Mouse (Mus musculus): ENCODE data around the gene Sned1. TPM values are rescaled to one million over a fixed set of nuclear protein-coding genes. Genes with fewer than 3 reads are reported as not detected.
"Not testable (repeated sequence)": the region's sequence is repeated elsewhere in the genome, so short reads cannot be mapped to it uniquely, and the experiment has no call there.

Sned1 gene
- not detected in 2 replicates for total RNA-seq (2014; fragmentation: Nextera tagmentation)
- 0.06 and 0.22 TPM in 2 replicates for total RNA-seq (2017)
- polyA plus RNA-seq (2012) = not detected in 2 replicates

DNA sequence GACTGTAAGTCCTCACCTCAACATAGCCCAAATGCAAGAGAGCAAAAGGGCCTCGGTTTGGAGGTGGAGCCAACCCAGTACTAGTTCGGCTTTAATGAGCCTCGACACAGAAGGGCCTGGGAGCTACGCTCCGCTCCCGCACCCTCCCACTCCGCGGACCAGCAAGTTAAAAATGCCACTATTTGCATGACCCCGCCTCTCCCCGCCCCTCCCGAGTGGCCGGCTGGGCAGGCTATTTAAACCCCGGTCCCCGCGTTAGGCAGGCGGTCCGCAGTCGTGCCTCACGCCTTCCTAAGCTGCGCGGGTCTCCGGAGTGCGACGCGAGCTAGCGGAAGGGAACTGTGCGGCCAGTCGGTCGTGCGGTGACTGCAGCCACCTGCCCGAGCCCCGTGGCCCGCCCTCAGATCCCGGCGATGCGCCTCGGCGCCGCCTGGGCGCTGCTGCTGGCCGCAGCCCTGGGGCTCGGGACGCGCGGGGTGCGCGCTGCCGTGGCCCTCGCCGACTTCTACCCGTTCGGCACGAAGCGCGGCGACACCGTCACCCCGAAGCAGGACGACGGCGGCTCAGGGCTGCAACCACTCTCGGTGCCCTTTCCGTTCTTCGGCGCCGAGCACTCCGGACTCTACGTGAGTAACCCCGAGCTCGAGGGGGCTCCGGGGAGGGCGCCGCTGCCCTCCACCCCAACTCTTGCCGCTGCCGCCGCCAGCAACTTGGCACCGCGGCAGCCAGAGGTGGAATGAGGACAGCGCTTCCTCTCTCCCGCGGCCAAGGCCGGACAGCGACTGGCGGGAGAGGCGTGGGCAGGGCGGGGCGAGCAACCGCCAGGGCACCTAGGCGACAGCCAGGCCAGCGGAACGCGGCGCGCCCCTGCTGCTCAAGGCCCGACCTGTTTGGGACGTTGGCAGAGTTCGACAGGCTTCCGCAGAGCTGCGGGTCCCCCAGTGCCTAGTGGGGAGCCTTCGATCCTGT lies at the start of gene Sned1:
TSS of gene Sned1 (plus strand) at position 266 of the 969 bp plus-strand sequence.
- peaks cover 3% of the 10 kb centered on the region; the same call in 1 of the 2 replicates for H3K27me3 ChIP-seq (ENCODE audit: insufficient read depth, low read length)
- TF ChIP-seq CTCF (IDR thresholded peaks at IDR 0.05; ENCODE audit: low read depth, low read length) (no peak), POLR2AphosphoS5 (IDR thresholded peaks at IDR 0.05; ENCODE audit: insufficient replicate concordance, low read depth, low read length) (no peak), TAL1 (conservative IDR thresholded peaks at IDR 0.05; ENCODE audit: low read depth, low read length) (no peak), GATA1 (IDR thresholded peaks at IDR 0.05; ENCODE audit: borderline replicate concordance, low read length) (no peak), GATA2 (IDR thresholded peaks at IDR 0.05; ENCODE audit: borderline replicate concordance, low read depth, low read length) (no peak)
- H3K4me3 ChIP-seq (ENCODE audit: low read depth, low read length) = no peak within 1 kb of the TSS
- no peak for ATAC-seq (ENCODE audit: extremely low read depth, insufficient number of reproducible peaks, low FRiP score, poor library complexity, severe bottlenecking)
- H3K4me1 ChIP-seq (ENCODE audit: insufficient read depth, low read depth, low read length) = no peaks in the 10 kb centered on the region
- H3K9me3 ChIP-seq (replicated peaks) = peaks cover 5% of the 10 kb centered on the region; the same call in 1 of the 2 replicates
- no peaks in the 10 kb centered on the region for H3K36me3 ChIP-seq (replicated peaks)
- DNase-seq (ENCODE audit: low spot score) = no peak

DNA sequence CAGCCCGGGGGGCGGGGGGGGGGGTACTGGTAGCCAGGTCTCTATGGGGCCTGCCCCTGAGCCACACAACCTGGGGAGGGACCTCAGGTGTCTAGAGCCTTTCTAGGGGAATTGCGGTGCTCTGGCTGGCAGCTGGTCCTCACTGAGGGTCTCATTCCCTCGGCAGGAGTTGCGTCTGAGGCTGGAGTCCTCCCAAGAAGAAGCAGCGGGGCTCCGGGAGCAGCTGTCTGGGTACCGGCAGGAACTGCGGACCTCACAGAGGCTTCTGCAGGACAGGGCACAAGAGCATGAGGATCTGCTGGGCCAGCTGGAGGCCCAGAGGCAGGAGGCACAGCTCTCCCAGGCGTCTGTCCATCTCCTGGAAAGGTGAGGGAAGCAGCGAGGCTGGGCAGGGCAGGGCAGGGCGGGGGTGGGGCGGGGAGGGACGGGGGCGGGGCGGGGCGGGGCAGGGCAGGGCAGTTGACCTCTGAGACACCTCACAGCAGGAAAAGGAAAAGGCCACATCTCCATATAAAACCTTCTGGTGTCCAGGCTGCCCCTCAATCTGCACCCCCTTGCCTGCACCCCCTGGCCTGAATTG lies 44.8 kb upstream of the Sned1 start:
- TF ChIP-seq GATA2 (IDR thresholded peaks at IDR 0.05; ENCODE audit: borderline replicate concordance, low read depth, low read length) = no peak
- DNase-seq (ENCODE audit: low spot score) (no peak), ATAC-seq (ENCODE audit: extremely low read depth, insufficient number of reproducible peaks, low FRiP score, poor library complexity, severe bottlenecking) (no peak)
- no peaks in the 10 kb centered on the region for H3K4me1 ChIP-seq (ENCODE audit: insufficient read depth, low read depth, low read length)
- no peak overlapping the region for H3K4me3 ChIP-seq (ENCODE audit: low read depth, low read length)
- peaks cover 10% of the 10 kb centered on the region; the same call in 1 of the 2 replicates for H3K27me3 ChIP-seq (ENCODE audit: insufficient read depth, low read length)
- no peaks in the 10 kb centered on the region for H3K9me3 ChIP-seq (replicated peaks)
- H3K36me3 ChIP-seq (replicated peaks) = no peaks in the 10 kb centered on the region

DNA sequence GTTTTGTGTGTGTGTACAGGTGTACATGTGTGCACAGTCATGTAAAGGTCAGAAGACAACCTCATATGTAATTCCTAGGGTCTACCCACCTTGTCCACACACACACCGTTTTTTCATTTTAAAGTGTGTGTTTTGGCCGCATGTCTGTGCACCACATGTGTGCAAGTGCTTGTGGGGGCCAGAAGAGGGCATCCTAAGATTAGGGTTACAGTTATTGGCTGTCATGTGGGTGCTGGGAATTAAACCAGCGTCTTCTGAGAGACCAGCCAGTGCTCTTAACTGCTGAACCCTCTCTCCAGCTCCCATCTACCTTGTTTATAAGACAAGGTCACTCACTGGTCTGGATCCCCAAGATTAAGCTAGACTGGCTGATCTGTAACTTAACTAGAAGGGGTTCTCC lies 40.7 kb upstream of the Sned1 start:
- peaks cover 12% of the 10 kb centered on the region; the same call in 1 of the 2 replicates for H3K27me3 ChIP-seq (ENCODE audit: insufficient read depth, low read length)
- no peak overlapping the region for H3K4me3 ChIP-seq (ENCODE audit: low read depth, low read length)
- ATAC-seq (ENCODE audit: extremely low read depth, insufficient number of reproducible peaks, low FRiP score, poor library complexity, severe bottlenecking) (no peak), DNase-seq (ENCODE audit: low spot score) (no peak)
- H3K4me1 ChIP-seq (ENCODE audit: insufficient read depth, low read depth, low read length) = no peaks in the 10 kb centered on the region
- no peaks in the 10 kb centered on the region for H3K9me3 ChIP-seq (replicated peaks)
- no peaks in the 10 kb centered on the region for H3K36me3 ChIP-seq (replicated peaks)
- TF ChIP-seq GATA1 (IDR thresholded peaks at IDR 0.05; ENCODE audit: borderline replicate concordance, low read length) (no peak), GATA2 (IDR thresholded peaks at IDR 0.05; ENCODE audit: borderline replicate concordance, low read depth, low read length) (no peak), POLR2AphosphoS5 (IDR thresholded peaks at IDR 0.05; ENCODE audit: insufficient replicate concordance, low read depth, low read length) (no peak), CTCF (IDR thresholded peaks at IDR 0.05; ENCODE audit: low read depth, low read length) (no peak), TAL1 (conservative IDR thresholded peaks at IDR 0.05; ENCODE audit: low read depth, low read length) (no peak)

DNA sequence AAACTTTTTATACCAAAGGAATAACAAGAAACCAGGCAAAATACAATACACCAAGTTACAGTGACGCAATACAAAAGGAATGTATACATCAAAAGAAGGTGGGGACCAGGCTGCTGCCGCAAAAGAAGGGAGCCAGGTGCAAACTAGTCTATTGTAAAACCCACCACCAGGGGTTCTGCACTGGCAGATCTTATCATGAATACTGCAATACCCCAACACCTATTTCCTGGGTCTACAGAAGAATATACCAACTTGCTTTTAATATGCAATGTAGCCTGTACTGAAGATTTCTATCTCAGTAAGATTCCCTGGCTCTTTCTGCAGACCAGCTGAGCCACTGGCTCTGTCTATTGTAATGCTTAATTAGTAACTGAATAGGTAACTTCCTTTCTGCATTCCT lies 38.2 kb upstream of the Sned1 start:
- peaks cover 12% of the 10 kb centered on the region; the same call in 1 of the 2 replicates for H3K27me3 ChIP-seq (ENCODE audit: insufficient read depth, low read length)

DNA sequence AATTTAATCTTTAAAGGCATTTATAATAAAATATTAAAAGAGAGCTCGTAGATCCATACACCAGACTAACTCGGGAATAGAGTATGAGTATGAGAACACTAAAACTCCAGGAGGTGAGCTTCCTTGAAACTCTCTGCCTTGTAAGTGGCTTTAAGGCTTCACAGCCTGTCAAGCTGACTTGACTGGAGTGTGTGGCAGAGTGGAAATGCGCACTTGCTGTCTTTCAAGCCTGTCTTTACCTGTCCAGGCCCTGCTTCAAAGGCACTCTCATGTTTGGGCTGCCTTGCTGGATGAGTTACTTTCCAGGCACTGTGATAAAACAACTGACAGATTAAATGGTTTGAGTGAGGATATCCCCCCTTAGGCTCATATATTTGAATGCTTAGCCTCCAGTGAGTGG lies 37.7 kb upstream of the Sned1 start:
- Histone ChIP-seq H3K4me3 (ENCODE audit: low read depth, low read length) (no peak overlapping the region), H3K36me3 (replicated peaks) (no peaks in the 10 kb centered on the region), H3K9me3 (replicated peaks) (no peaks in the 10 kb centered on the region), H3K27me3 (ENCODE audit: insufficient read depth, low read length) (peaks cover 12% of the 10 kb centered on the region; the same call in 1 of the 2 replicates), H3K4me1 (ENCODE audit: insufficient read depth, low read depth, low read length) (no peaks in the 10 kb centered on the region)
- no peak for ATAC-seq (ENCODE audit: extremely low read depth, insufficient number of reproducible peaks, low FRiP score, poor library complexity, severe bottlenecking)
- DNase-seq (ENCODE audit: low spot score) = no peak
- TF ChIP-seq POLR2AphosphoS5 (IDR thresholded peaks at IDR 0.05; ENCODE audit: insufficient replicate concordance, low read depth, low read length) (no peak), CTCF (IDR thresholded peaks at IDR 0.05; ENCODE audit: low read depth, low read length) (no peak), TAL1 (conservative IDR thresholded peaks at IDR 0.05; ENCODE audit: low read depth, low read length) (no peak), GATA2 (IDR thresholded peaks at IDR 0.05; ENCODE audit: borderline replicate concordance, low read depth, low read length) (no peak), GATA1 (IDR thresholded peaks at IDR 0.05; ENCODE audit: borderline replicate concordance, low read length) (no peak)

More for the DNA sequence above, 38.2 kb upstream of the Sned1 start:
- H3K36me3 ChIP-seq (replicated peaks); ATAC-seq (ENCODE audit: extremely low read depth, insufficient number of reproducible peaks, low FRiP score, poor library complexity, severe bottlenecking); H3K9me3 ChIP-seq (replicated peaks); H3K4me3 ChIP-seq (ENCODE audit: low read depth, low read length); H3K4me1 ChIP-seq (ENCODE audit: insufficient read depth, low read depth, low read length); DNase-seq (ENCODE audit: low spot score): not testable (repeated sequence)

DNA sequence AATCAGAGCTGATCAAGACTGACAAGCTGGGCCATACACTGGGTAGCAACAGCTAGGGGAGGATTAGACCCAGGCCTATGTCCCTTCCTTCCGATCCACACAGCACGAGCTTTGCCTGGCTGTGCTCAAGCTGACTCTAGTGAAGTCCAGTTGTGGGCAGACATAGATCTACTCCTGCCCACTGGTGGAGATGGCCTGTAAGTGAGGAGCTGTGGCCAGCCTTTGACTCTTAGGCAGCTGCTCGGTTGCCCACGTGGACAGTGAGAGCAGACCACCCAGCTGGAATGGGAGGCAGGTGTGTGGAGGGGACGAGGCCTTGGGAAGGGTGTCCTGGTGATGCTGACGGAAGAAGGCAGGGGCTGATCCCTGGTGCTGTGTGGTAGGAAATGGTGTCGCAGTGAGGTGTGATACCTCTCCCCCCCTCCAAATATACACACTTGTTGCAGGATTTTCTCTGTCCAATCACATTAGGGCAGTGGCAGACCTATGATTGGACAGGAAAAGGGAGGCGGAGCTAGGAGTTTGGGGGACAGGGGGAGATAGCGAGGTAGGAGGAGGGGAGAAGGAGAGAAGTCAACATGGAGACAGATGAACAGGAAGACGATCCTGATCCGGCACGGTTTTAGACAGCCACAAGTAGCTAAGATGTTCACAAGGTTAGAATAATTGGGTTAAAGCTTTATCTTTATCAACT lies 29.2 kb upstream of the Sned1 start:
- no peaks in the 10 kb centered on the region for H3K36me3 ChIP-seq (replicated peaks)
- TF ChIP-seq GATA2 (IDR thresholded peaks at IDR 0.05; ENCODE audit: borderline replicate concordance, low read depth, low read length) = no peak
- no peak for TF ChIP-seq POLR2AphosphoS5 (IDR thresholded peaks at IDR 0.05; ENCODE audit: insufficient replicate concordance, low read depth, low read length)
- no peak for TF ChIP-seq GATA1 (IDR thresholded peaks at IDR 0.05; ENCODE audit: borderline replicate concordance, low read length)
- TF ChIP-seq TAL1 (conservative IDR thresholded peaks at IDR 0.05; ENCODE audit: low read depth, low read length) = no peak
- TF ChIP-seq CTCF (IDR thresholded peaks at IDR 0.05; ENCODE audit: low read depth, low read length) = no peak
- H3K9me3 ChIP-seq (replicated peaks) = no peaks in the 10 kb centered on the region
- no peaks in the 10 kb centered on the region for H3K4me1 ChIP-seq (ENCODE audit: insufficient read depth, low read depth, low read length)
- no peak overlapping the region for H3K4me3 ChIP-seq (ENCODE audit: low read depth, low read length)
- H3K27me3 ChIP-seq (ENCODE audit: insufficient read depth, low read length) = peaks cover 3% of the 10 kb centered on the region; the same call in 1 of the 2 replicates
- DNase-seq (ENCODE audit: low spot score) (no peak), ATAC-seq (ENCODE audit: extremely low read depth, insufficient number of reproducible peaks, low FRiP score, poor library complexity, severe bottlenecking) (no peak)
